Comparison of ENCODE assay signal across 25 mouse cellular contexts in the genomic region with DNA sequence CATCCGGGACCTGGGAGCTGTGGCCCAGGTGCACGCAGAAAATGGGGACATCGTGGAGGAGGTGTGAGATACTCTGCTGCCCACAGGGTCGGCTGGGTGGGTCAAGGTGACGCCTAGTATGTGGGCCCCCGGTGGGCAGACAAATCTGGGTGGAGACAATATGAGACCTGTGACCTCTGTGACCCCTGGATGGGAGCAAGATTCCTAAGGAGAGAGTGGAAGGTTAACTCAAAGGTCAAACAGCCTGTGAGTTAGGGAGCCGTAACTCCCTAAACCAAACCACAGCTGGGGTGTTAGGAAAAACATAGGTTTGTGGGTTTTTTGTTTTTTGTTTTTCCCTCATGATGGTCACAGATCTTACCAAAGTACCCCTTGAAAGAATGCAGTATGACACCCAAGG. TPM values are rescaled to one million over a fixed set of nuclear protein-coding genes. Genes with fewer than 3 reads are reported as not detected.
"Had no signal": no experiment of that assay in that cellular context is flagged by ENCODE, and none has a peak within 500 bp of the region (broad histone marks: within the 10 kb centered on the region; RNA-seq: fewer than 3 reads in every experiment).

No protein-coding gene starts in this region.

- H3K4me3 ChIP-seq: heart, adult 2 months; heart, embryonic 13.5 days; heart, embryonic 15.5 days; hindbrain, embryonic 13.5 days; hindbrain, embryonic 15.5 days; kidney, embryonic 15.5 days; limb, embryonic 13.5 days; limb, embryonic 15.5 days; liver, embryonic 12.5 days had no signal

- H3K27ac ChIP-seq: heart, adult 2 months; heart, embryonic 13.5 days; heart, embryonic 15.5 days; hindbrain, embryonic 13.5 days; hindbrain, embryonic 15.5 days; hindbrain, postnatal 0 days; kidney, embryonic 15.5 days; kidney, postnatal 0 days; limb, embryonic 13.5 days; limb, embryonic 15.5 days; liver, embryonic 12.5 days; liver, embryonic 14.5 days had no signal

- DNase-seq: gastrocnemius, postnatal 10 days; gastrocnemius, postnatal 36 days; heart, adult 11 months; heart, adult 2 months; heart, postnatal 14 days; heart, postnatal 36 days; kidney, adult 11 months; kidney, adult 2 months; kidney, adult 9 months; kidney, postnatal 14 days; kidney, postnatal 36 days; left cerebral cortex, postnatal 4 days; lung, adult 18-20 months had no signal

RNA-seq across cellular contexts. Expression of gene Dpysl4, which starts 8.0 kb away (rescaled TPM):
- total RNA-seq: hematopoietic stem cell, adult 5-6 weeks had no signal
